10 mouse cellular contexts compared by ENCODE assay signal in the genomic region with DNA sequence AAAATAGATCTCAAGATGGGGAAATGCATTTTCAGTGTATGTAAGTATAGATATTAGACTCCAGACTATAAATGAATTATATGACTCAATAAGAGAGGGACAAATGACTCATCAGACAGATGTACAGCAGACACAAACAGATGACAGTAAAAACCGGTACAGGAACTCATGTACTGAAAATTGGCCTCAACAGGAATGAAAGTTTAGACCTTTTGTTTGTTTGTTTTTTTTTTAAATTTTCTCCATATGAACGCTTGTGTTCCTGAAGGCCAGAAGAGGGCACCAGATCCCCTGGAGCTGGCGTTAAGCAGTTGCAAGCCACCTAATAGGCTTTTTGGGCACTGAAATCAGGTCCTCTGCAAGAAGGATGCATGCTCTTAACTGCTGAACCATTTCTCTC. TPM values are rescaled to one million over a fixed set of nuclear protein-coding genes. Genes with fewer than 3 reads are reported as not detected.
A peak's percentile ranks its signal among the peaks of the same experiment; 100 is the strongest.
DNase-seq lines count a peak whose midpoint lies in the region; TF ChIP-seq lines count a peak whose summit lies in the region.
"Had no signal": no experiment of that assay in that cellular context is flagged by ENCODE, and none has a peak within 500 bp of the region (broad histone marks: within the 10 kb centered on the region; RNA-seq: fewer than 3 reads in every experiment).

No protein-coding gene starts in this region.

- TF ChIP-seq CTCF in layer of hippocampus, adult 2 months (conservative IDR thresholded peaks at IDR 0.05), result peak; percentile 82

- H3K27me3 ChIP-seq in midbrain, embryonic 10.5 days (ENCODE audit: low read depth, poor library complexity, severe bottlenecking), result no peaks in the 10 kb centered on the region
- H3K27me3 ChIP-seq: heart, embryonic 13.5 days; liver, embryonic 15.5 days had no signal

- H3K36me3 ChIP-seq in midbrain, embryonic 10.5 days, result no peaks in the 10 kb centered on the region
- H3K36me3 ChIP-seq: heart, embryonic 13.5 days; liver, embryonic 15.5 days had no signal

- H3K27ac ChIP-seq in layer of hippocampus, adult 2 months, result no peak overlapping the region
- no peak overlapping the region for H3K27ac ChIP-seq in midbrain, embryonic 10.5 days (replicated peaks)
- H3K27ac ChIP-seq: heart, embryonic 13.5 days; liver, embryonic 15.5 days had no signal

- no peaks in the 10 kb centered on the region for H3K9me3 ChIP-seq in midbrain, embryonic 10.5 days (replicated peaks)
- H3K9me3 ChIP-seq: liver, embryonic 15.5 days had no signal

- peaks cover 5% of the 10 kb centered on the region; the same call in 1 of the 2 replicates for H3K4me1 ChIP-seq in midbrain, embryonic 10.5 days
- H3K4me1 ChIP-seq: liver, embryonic 15.5 days had no signal

- 15% methylated on average over 3 of the region's 3 CpGs for WGBS in midbrain, embryonic 10.5 days

- DNase-seq in cerebellum, postnatal 10 days, result peak; percentile 52 to 56
- no peak for DNase-seq in cerebellum, adult 11 months
- no peak for DNase-seq in layer of hippocampus, adult 2 months (ENCODE audit: low spot score in 2 of 2)
- no peak for DNase-seq in layer of hippocampus, adult 9-10 months (ENCODE audit: low spot score)
- peak; percentile 56 for DNase-seq in ES-CJ7 (ENCODE audit: low read depth, low spot score)
- DNase-seq in forelimb bud, embryonic 11.5 days (ENCODE audit: low read depth, low spot score), result peak; percentile 39
- DNase-seq in natural killer cell, adult 2 months (ENCODE audit: low spot score in 2 of 2), result no peak
- DNase-seq in midbrain, embryonic 10.5 days (ENCODE audit: low spot score), result no peak

- no peak overlapping the region for H3K4me3 ChIP-seq in layer of hippocampus, adult 2 months
- H3K4me3 ChIP-seq in midbrain, embryonic 10.5 days, result no peak overlapping the region
- H3K4me3 ChIP-seq: heart, embryonic 13.5 days; liver, embryonic 15.5 days had no signal

RNA-seq across cellular contexts. Expression of gene Sc5d, which starts 49.8 kb away (rescaled TPM):
- 10 to 100 TPM; 52.7 to 55.3 TPM for total RNA-seq in layer of hippocampus, adult 2 months (2021)
- polyA plus RNA-seq in midbrain, embryonic 10.5 days (2016; fragmentation: Nextera tagmentation; extraction: Ambion mirVana), result 64.8 and 71.0 TPM in 2 replicates

Comparison
In these comparisons a context has a peak if more than half of its experiments do, and no peak if none do; other contexts are left out.
1. DNase-seq: peak in cerebellum, postnatal 10 days (2 of 2), ES-CJ7 (single experiment) and forelimb bud, embryonic 11.5 days (single experiment); none in cerebellum, adult 11 months (single experiment), layer of hippocampus, adult 2 months (0 of 2), layer of hippocampus, adult 9-10 months (single experiment), natural killer cell, adult 2 months (0 of 2) and midbrain, embryonic 10.5 days (single experiment).